Mouse (Mus musculus): ENCODE results near the gene Hoxb3. TPM values are rescaled to one million over a fixed set of nuclear protein-coding genes. Genes with fewer than 3 reads are reported as not detected.

Hoxb3 gene
- polyA plus RNA-seq, 1 experiment from 2014 or later, result 0.11 TPM

GRCm38 (mm10) chr11:96396772-96397626 is 73.9 kb downstream of the Hoxb3 start:
- Histone ChIP-seq H3K36me3 (no peaks in the 10 kb centered on the region), H3K4me1 (replicated peaks) (peaks cover 13% of the 10 kb centered on the region), H3K9me3 (no peaks in the 10 kb centered on the region), H3K27ac (no peak overlapping the region), H3K27me3 (peaks cover 8% of the 10 kb centered on the region; the same call in 1 of the 2 replicates), H3K4me2 (replicated peaks) (no peak overlapping the region), H3K4me3 (replicated peaks) (no peak overlapping the region), H3K9ac (replicated peaks) (no peak overlapping the region)
- 9% methylated on average over 15 of the region's 15 CpGs for WGBS
- no peak for ATAC-seq

MicroRNAs within 50 kb of the gene (microRNA counts, 519-probe panel; counts per million panel counts)
- microRNA mmu-miR-10a, result 3,137 counts per million, percentile 66 among the panel's probes with 10 or more counts

Small RNA genes lying within 50 kb of the gene (microRNA-seq; reads per million reads assigned to microRNA genes)
- gene Mir10a, result 401 reads per million, percentile 67 among the genes with 10 or more reads in this experiment

Other genes starting within 250 kb of the Hoxb3 start
- gene Atp5g1, start 247.7 kb upstream of the Hoxb3 start, polyA plus RNA-seq (2015; fragmentation: Nextera tagmentation; extraction: Ambion mirVana), result 423 and 443 TPM in 2 replicates
- not detected in 2 replicates for gene Calcoco2, start 211.4 kb upstream of the Hoxb3 start, polyA plus RNA-seq (2015; fragmentation: Nextera tagmentation; extraction: Ambion mirVana)
- 0.04 TPM in 1 of 2 replicates, not detected in the other for gene Ttll6, start 189.5 kb upstream of the Hoxb3 start, polyA plus RNA-seq (2015; fragmentation: Nextera tagmentation; extraction: Ambion mirVana)
- gene Hoxb13, start 129.0 kb upstream of the Hoxb3 start, polyA plus RNA-seq (2015; fragmentation: Nextera tagmentation; extraction: Ambion mirVana), result not detected in 2 replicates
- not detected in 2 replicates for gene Hoxb9, start 51.9 kb upstream of the Hoxb3 start, polyA plus RNA-seq (2015; fragmentation: Nextera tagmentation; extraction: Ambion mirVana)
- not detected in 2 replicates for gene Hoxb8, start 41.4 kb upstream of the Hoxb3 start, polyA plus RNA-seq (2015; fragmentation: Nextera tagmentation; extraction: Ambion mirVana)
- gene Hoxb7, start 36.7 kb upstream of the Hoxb3 start, polyA plus RNA-seq (2015; fragmentation: Nextera tagmentation; extraction: Ambion mirVana), result not detected in 2 replicates
- not detected in 2 replicates for gene Hoxb6, start 30.9 kb upstream of the Hoxb3 start, polyA plus RNA-seq (2015; fragmentation: Nextera tagmentation; extraction: Ambion mirVana)
- 0.08 TPM in 1 of 2 replicates, not detected in the other for gene Hoxb5, start 20.0 kb upstream of the Hoxb3 start, polyA plus RNA-seq (2015; fragmentation: Nextera tagmentation; extraction: Ambion mirVana)
- not detected in 2 replicates for gene Hoxb4, start 5.1 kb upstream of the Hoxb3 start, polyA plus RNA-seq (2015; fragmentation: Nextera tagmentation; extraction: Ambion mirVana)
- gene Hoxb2, start 27.2 kb downstream of the Hoxb3 start, polyA plus RNA-seq (2015; fragmentation: Nextera tagmentation; extraction: Ambion mirVana), result 0.19 and 0.28 TPM in 2 replicates
- gene Hoxb1, start 42.4 kb downstream of the Hoxb3 start, polyA plus RNA-seq (2015; fragmentation: Nextera tagmentation; extraction: Ambion mirVana), result not detected in 2 replicates
- gene Skap1, start 141.3 kb downstream of the Hoxb3 start, polyA plus RNA-seq (2015; fragmentation: Nextera tagmentation; extraction: Ambion mirVana), result 3.4 and 4.0 TPM in 2 replicates

Measured in midbrain, embryonic 13.5 days (tissue).